Mouse (Mus musculus) kidney, embryonic 16.5 days (tissue): ENCODE measurements around the gene Hecw1. TPM values are rescaled to one million over a fixed set of nuclear protein-coding genes. Genes with fewer than 3 reads are reported as not detected.
"Not testable (repeated sequence)": the region's sequence is repeated elsewhere in the genome, so short reads cannot be mapped to it uniquely, and the experiment has no call there.

Experiments used
- ATAC-seq: fragments of 200-750 bp; cut with Nextera tagmentation; 2 replicates; pipeline ENCODE4 v1.8.0; 2017; ENCODE audit warnings: moderate TSS enrichment; ENCODE audit not compliant: low FRiP score, low TSS enrichment
- H3K27ac ChIP-seq: fragments of 300-500 bp; sonication (generic); 2 replicates; pipeline ENCODE4 v1.5.1; 2014; ENCODE audit warnings: low read length
- H3K27me3 ChIP-seq: fragments of 300-500 bp; sonication (generic); 2 replicates; pipeline ENCODE4 v1.6.1; 2014; ENCODE audit warnings: low read length, control low read depth, mixed read lengths; ENCODE audit not compliant: insufficient read depth
- H3K36me3 ChIP-seq: fragments of 300-500 bp; sonication (generic); 2 replicates; pipeline ENCODE4 v1.6.1; 2014; ENCODE audit warnings: low read length, control low read depth, mixed read lengths; ENCODE audit not compliant: insufficient read depth
- H3K4me1 ChIP-seq: fragments of 300-500 bp; sonication (generic); 2 replicates; pipeline ENCODE4 v1.6.1; 2014; ENCODE audit warnings: low read length, control low read depth, mixed read lengths; ENCODE audit not compliant: insufficient read depth
- H3K4me2 ChIP-seq: fragments of 300-500 bp; sonication (generic); replicated peaks from 2 replicates; pipeline ENCODE4 v1.6.1; 2014; ENCODE audit warnings: low read depth, low read length
- H3K4me3 ChIP-seq: fragments of 300-500 bp; sonication (generic); 2 replicates; pipeline ENCODE4 v1.5.1; 2014; ENCODE audit warnings: mild to moderate bottlenecking, low read length
- H3K9ac ChIP-seq: fragments of 300-500 bp; sonication (generic); replicated peaks from 2 replicates; pipeline ENCODE4 v1.6.1; 2014; ENCODE audit warnings: low read length
- H3K9me3 ChIP-seq: fragments of 300-500 bp; sonication (generic); 2 replicates; pipeline ENCODE4 v1.6.1; 2016; ENCODE audit warnings: low read length, control low read depth
- WGBS: fragments of 180-500 bp; shearing (Covaris S2); extraction: QIAGEN DNeasy Blood & Tissue Kit; methylation state at CpG from one replicate; pipeline ENCODE4 v1.1.7; 2014; 5-methylcytosine and 5-hydroxymethylcytosine counted together
- polyA plus RNA-seq: library from polyadenylated mRNA; unstranded; fragments of >200 nt; fragmentation: Nextera tagmentation; extraction: Ambion mirVana; gene quantifications from 2 replicates; pipeline ENCODE4 v1.2.1, GENCODE M21; 2015

Hecw1 gene
- polyA plus RNA-seq, 1 experiment from 2014 or later = 0.14 TPM

DNA sequence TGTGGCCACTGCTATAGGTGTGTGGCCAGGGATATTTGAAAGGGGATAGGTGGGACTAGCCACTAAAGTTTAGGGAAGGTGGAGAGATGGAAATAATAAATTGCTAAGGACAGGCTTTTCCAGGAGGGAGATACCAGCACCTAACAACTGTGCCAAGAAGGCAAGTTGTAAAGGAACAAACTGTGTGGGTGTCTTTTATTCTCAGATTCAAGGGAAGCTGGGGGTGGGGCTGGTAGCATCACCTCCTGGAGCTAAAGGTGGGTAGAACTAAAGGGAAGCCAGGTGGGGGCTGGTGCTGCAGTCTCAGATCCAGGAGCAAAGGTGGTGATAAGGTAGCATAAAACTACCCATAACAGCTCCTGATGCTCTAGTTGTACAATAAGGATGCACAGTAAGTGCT lies 251.6 kb downstream of the Hecw1 start:
- Histone ChIP-seq H3K4me1 (no peaks in the 10 kb centered on the region), H3K9ac (no peak overlapping the region), H3K27ac (no peak overlapping the region), H3K36me3 (no peaks in the 10 kb centered on the region), H3K4me2 (no peak overlapping the region), H3K9me3 (no peaks in the 10 kb centered on the region), H3K4me3 (no peak overlapping the region), H3K27me3 (no peaks in the 10 kb centered on the region)
- ATAC-seq = no peak

DNA sequence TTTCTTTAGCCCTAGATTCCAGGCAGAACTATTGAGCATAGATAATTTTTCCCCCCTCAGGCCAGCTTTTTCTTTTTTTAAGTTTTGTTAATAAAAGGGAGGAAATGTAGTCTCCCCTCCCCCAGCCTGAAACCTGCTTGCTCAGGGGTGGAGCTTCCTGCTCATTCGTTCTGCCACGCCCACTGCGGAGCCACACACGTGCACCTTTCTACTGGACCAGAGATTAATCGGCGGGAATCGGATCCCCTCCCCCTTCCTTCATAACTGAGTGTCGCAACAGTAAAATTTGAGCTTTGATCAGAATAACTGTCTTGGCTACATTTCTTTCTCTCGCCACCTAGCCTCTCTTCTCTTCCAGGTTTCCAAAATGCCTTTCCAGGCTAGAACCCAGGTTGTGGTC lies 262.1 kb downstream of the Hecw1 start:
- H3K9ac ChIP-seq, H3K36me3 ChIP-seq, H3K4me1 ChIP-seq, H3K27ac ChIP-seq, H3K27me3 ChIP-seq, H3K4me3 ChIP-seq, H3K4me2 ChIP-seq, H3K9me3 ChIP-seq, ATAC-seq: not testable (repeated sequence)
- 43% methylated on average over 9 of the region's 9 CpGs for WGBS

DNA sequence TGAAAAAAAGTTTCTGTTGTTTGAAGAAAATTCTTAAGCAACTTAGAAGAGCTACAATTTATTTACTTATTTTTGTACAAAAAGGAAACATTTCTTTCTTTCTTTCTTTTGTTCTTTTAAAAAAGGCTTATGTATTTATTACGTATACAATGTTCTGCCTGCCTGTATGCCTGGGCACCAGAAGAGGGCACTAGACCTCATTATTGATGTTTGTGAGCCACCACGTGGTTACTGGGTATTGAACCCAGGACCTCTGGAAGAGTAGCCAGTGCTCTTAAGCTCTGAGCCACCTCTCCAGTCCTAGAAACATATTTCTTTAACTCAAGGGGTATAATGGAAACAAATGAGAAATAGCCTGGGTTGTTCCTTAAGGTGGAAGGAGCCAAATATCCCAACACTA lies 277.1 kb downstream of the Hecw1 start:
- Histone ChIP-seq H3K36me3 (no peaks in the 10 kb centered on the region), H3K4me1 (no peaks in the 10 kb centered on the region), H3K9me3 (no peaks in the 10 kb centered on the region), H3K9ac (no peak overlapping the region), H3K4me3 (no peak overlapping the region), H3K4me2 (no peak overlapping the region), H3K27me3 (no peaks in the 10 kb centered on the region), H3K27ac (no peak overlapping the region)
- ATAC-seq = no peak
- 56% methylated on average over 2 of the region's 2 CpGs for WGBS

GRCm38 (mm10) chr13:14179669-14180068 lies 343.4 kb downstream of the Hecw1 start:
- Histone ChIP-seq H3K4me1 (no peaks in the 10 kb centered on the region), H3K4me3 (no peak overlapping the region), H3K27me3 (no peaks in the 10 kb centered on the region), H3K36me3 (peaks cover 3% of the 10 kb centered on the region; the same call in 1 of the 2 replicates), H3K9ac (no peak overlapping the region), H3K9me3 (no peaks in the 10 kb centered on the region), H3K4me2 (no peak overlapping the region), H3K27ac (no peak overlapping the region)
- ATAC-seq = no peak
- 88% methylated on average over 3 of the region's 3 CpGs for WGBS

GRCm38 (mm10) chr13:14177989-14178388 lies 345.0 kb downstream of the Hecw1 start:
- H3K27me3 ChIP-seq = no peaks in the 10 kb centered on the region
- H3K9me3 ChIP-seq = no peaks in the 10 kb centered on the region
- H3K9ac ChIP-seq = no peak overlapping the region
- no peak overlapping the region for H3K27ac ChIP-seq
- H3K4me3 ChIP-seq = no peak overlapping the region
- H3K4me1 ChIP-seq = no peaks in the 10 kb centered on the region
- H3K4me2 ChIP-seq = no peak overlapping the region
- no peak for ATAC-seq
- H3K36me3 ChIP-seq = no peaks in the 10 kb centered on the region
- WGBS = 81% methylated on average over 1 of the region's 1 CpGs

Other genes with a start within 250 kb of the Hecw1 start
- gene Mrpl32, start 89.9 kb upstream of the Hecw1 start, polyA plus RNA-seq = 107 and 108 TPM in 2 replicates
- 192 and 210 TPM in 2 replicates for gene Psma2, start 90.0 kb upstream of the Hecw1 start, polyA plus RNA-seq
- gene AW209491, start 106.9 kb upstream of the Hecw1 start, polyA plus RNA-seq = 28.0 and 28.9 TPM in 2 replicates